Mouse (Mus musculus): ENCODE results near the gene Plch2.

DNA sequence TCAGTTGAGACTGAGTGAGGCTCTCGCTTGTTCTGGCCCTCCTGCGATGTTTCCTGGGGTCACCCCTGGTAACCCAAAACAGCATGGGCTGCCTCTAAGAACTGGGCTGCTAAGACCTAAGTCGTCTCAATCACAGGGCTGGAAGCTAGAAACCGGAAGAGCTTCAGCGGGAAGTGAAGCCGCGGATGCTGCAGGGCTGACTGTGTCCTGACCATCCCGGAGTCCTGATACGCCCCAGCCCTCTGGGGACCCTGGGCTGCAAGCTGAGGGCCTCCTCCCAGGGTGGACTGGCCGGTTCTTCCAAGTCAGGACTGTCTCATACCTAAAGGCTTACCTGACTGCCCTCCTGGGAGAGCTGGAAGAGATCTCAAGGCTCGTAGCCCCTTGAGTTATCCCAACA, 39.8 kb downstream of the Plch2 start:
- TF ChIP-seq CTCF (IDR thresholded peaks at IDR 0.05; ENCODE audit: low read depth, low read length) (no peak), POLR2A (IDR thresholded peaks at IDR 0.05; ENCODE audit: insufficient read depth, low read length) (no peak)
